Mouse (Mus musculus) stomach, embryonic 15.5 days (tissue): Measurements from ENCODE around the gene Hrk. TPM values are rescaled to one million over a fixed set of nuclear protein-coding genes. Genes with fewer than 3 reads are reported as not detected.

Experiments
- ATAC-seq: fragments of 200-750 bp; cut with Nextera tagmentation; 2 replicates; pipeline ENCODE4 v1.8.0; 2017; ENCODE audit warnings: low read depth, moderate number of reproducible peaks, moderate TSS enrichment; ENCODE audit not compliant: insufficient read depth, low FRiP score
- H3K27ac ChIP-seq: fragments of 300-500 bp; sonication (generic); 2 replicates; pipeline ENCODE4 v1.5.1; 2015; ENCODE audit warnings: mild to moderate bottlenecking, inconsistent platforms
- H3K27me3 ChIP-seq: fragments of 300-500 bp; sonication (generic); replicated peaks from 2 replicates; pipeline ENCODE4 v1.6.1; 2015; ENCODE audit warnings: inconsistent platforms
- H3K36me3 ChIP-seq: fragments of 300-500 bp; sonication (generic); 2 replicates; pipeline ENCODE4 v1.6.1; 2015; ENCODE audit warnings: inconsistent platforms
- H3K4me1 ChIP-seq: fragments of 300-500 bp; sonication (generic); 2 replicates; pipeline ENCODE4 v1.6.1; 2015; ENCODE audit warnings: inconsistent platforms
- H3K4me2 ChIP-seq: fragments of 300-500 bp; sonication (generic); 2 replicates; pipeline ENCODE4 v1.6.1; 2015; ENCODE audit warnings: mild to moderate bottlenecking, inconsistent platforms
- H3K4me3 ChIP-seq: fragments of 300-500 bp; sonication (generic); replicated peaks from 2 replicates; pipeline ENCODE4 v1.5.1; 2015; ENCODE audit warnings: inconsistent platforms
- H3K9ac ChIP-seq: fragments of 300-500 bp; sonication (generic); 2 replicates; pipeline ENCODE4 v1.6.1; 2015; ENCODE audit warnings: inconsistent platforms
- H3K9me3 ChIP-seq: fragments of 300-500 bp; sonication (generic); 2 replicates; pipeline ENCODE4 v1.6.1; 2016; ENCODE audit warnings: inconsistent platforms
- WGBS: fragments of 180-500 bp; shearing (Covaris S2); methylation state at CpG from one replicate; pipeline ENCODE4 v1.1.7; 2015; 5-methylcytosine and 5-hydroxymethylcytosine counted together
- polyA plus RNA-seq: library from polyadenylated mRNA; unstranded; fragments of >200 nt; fragmentation: Nextera tagmentation; extraction: Ambion mirVana; gene quantifications from 2 replicates; pipeline ENCODE4 v1.2.1, GENCODE M21; 2015

Hrk gene
- polyA plus RNA-seq, 1 experiment from 2014 or later, result 0.48 TPM

GRCm38 (mm10) chr5:118188356-118188755 is 23.9 kb downstream of the Hrk start:
- no peaks in the 10 kb centered on the region for H3K36me3 ChIP-seq
- no peak for ATAC-seq
- H3K4me3 ChIP-seq, result no peak overlapping the region
- no peak overlapping the region for H3K9ac ChIP-seq
- no peaks in the 10 kb centered on the region; the same call in 1 of the 2 replicates for H3K4me1 ChIP-seq
- whole genome bisulfite sequencing, result 55% methylated on average over 6 of the region's 6 CpGs
- H3K27ac ChIP-seq, result no peak overlapping the region
- H3K27me3 ChIP-seq, result peaks cover 14% of the 10 kb centered on the region
- H3K9me3 ChIP-seq, result no peaks in the 10 kb centered on the region
- H3K4me2 ChIP-seq, result no peak overlapping the region

DNA sequence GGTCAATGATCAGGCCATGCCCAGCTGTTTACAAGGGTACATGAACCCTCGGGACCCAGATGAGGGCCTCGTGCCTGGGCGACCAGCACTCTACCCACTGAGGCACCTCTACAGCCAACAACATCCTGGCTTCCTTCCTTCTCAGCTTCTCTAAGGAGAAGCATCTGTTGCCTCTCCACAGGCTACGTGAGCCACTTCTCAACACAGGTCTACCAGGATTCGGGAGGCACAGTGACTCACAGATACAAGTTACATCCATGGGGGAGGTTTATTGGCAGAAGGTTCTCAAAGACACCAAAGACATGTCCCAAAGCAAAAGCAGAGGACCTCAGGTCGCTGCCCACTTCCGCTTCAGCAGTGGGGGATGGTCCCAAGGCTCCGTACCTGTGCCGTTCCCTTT is 26.0 kb downstream of the Hrk start:
- no peaks in the 10 kb centered on the region for H3K36me3 ChIP-seq
- H3K27me3 ChIP-seq, result peaks cover 14% of the 10 kb centered on the region
- H3K9me3 ChIP-seq, result no peaks in the 10 kb centered on the region
- no peak overlapping the region for H3K4me3 ChIP-seq
- no peak overlapping the region for H3K27ac ChIP-seq
- no peaks in the 10 kb centered on the region; the same call in 1 of the 2 replicates for H3K4me1 ChIP-seq
- 75% methylated on average over 9 of the region's 9 CpGs for WGBS
- no peak overlapping the region for H3K9ac ChIP-seq
- no peak for ATAC-seq
- no peak overlapping the region for H3K4me2 ChIP-seq

GRCm38 (mm10) chr5:118192221-118192620 is 27.8 kb downstream of the Hrk start:
- Histone ChIP-seq H3K4me1 (no peaks in the 10 kb centered on the region; the same call in 1 of the 2 replicates), H3K36me3 (no peaks in the 10 kb centered on the region), H3K4me2 (no peak overlapping the region), H3K4me3 (no peak overlapping the region), H3K9me3 (no peaks in the 10 kb centered on the region), H3K9ac (no peak overlapping the region), H3K27me3 (peaks cover 14% of the 10 kb centered on the region), H3K27ac (no peak overlapping the region)
- 30% methylated on average over 18 of the region's 18 CpGs for WGBS
- ATAC-seq, result no peak

DNA sequence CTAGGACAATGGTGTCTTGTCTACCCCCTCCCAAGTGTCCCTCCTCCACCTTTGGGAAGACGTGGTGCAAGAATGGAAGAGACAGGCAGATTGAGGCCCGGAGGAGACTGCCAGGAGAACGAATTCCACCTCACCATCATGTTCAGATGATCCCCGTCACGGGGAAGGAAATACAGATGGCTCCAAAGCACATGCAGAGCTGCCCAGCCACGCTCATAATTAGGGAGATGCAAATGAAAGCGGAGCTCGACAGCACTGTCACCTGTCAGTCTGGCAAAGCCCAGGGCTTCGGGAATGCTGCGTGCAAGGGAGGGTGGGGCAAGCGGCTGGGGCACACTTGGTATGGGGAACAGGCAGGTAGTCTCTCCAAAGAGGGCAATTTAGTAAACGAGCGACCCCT is 33.0 kb downstream of the Hrk start:
- Histone ChIP-seq H3K9me3 (no peaks in the 10 kb centered on the region), H3K36me3 (no peaks in the 10 kb centered on the region), H3K4me1 (no peaks in the 10 kb centered on the region), H3K27me3 (no peaks in the 10 kb centered on the region), H3K27ac (no peak overlapping the region), H3K4me3 (no peak overlapping the region), H3K4me2 (no peak overlapping the region), H3K9ac (no peak overlapping the region)
- no peak for ATAC-seq
- 75% methylated on average over 13 of the region's 13 CpGs for WGBS

DNA sequence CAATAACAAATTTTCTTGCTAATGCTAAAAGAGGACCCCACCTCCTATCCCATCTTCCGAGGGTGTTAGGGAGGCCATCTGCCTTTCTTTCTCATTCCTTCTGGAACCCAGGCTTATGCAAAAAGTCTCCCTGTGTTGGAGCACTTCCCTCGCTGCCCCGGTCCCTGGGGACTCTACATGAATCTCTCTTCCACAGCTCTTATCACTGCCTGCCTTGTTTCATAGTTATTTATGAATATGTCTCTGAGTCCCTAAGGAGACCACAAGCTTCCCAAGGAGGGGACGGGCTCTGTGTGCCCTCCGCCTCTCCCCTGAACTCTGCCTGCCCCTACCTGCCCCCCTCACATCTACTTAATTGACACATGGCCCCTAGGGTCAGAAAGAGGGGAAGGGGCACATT is 35.2 kb downstream of the Hrk start:
- Histone ChIP-seq H3K9me3 (no peaks in the 10 kb centered on the region), H3K27ac (no peak overlapping the region), H3K4me3 (no peak overlapping the region), H3K9ac (no peak overlapping the region), H3K27me3 (no peaks in the 10 kb centered on the region), H3K4me1 (no peaks in the 10 kb centered on the region), H3K36me3 (no peaks in the 10 kb centered on the region), H3K4me2 (no peak overlapping the region)
- no peak for ATAC-seq
- 65% methylated on average over 5 of the region's 5 CpGs for WGBS

DNA sequence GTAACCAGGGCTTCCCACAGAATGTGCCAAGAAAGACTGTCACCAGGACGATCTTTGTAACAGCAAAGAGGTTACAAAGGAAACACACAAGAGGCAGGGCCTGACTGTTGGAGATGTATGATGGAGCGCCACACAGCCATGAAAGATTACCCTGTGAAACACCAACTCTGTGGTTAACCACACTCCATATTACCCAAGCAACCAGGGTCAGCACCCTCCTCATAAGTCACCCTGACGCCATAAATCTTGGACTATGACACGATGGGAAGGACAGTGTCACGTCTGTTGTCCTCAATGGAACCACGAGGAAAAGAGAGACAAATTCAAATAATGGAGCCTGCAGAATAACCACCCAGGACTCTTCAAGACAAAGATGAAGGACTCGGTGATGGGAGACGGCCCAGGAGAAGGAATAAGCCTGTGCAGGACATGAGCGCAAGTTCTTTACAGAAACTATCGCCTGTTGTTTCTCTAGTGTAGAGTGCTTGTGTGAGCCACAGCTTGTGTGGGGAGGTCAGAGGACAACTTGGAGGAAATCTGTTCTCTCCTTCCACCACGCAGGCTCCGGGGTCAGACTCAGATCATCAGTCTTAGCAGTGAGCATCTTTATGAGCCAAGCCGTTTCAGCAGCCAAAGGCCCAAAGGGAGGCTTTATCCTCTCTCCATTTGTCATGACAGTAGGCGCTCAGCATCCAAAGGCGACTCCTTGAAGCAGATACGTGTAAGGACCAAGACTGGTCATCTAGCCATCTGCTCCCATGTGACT is 40.4 kb downstream of the Hrk start:
- Histone ChIP-seq H3K36me3 (no peaks in the 10 kb centered on the region), H3K27me3 (no peaks in the 10 kb centered on the region), H3K9ac (no peak overlapping the region), H3K27ac (no peak overlapping the region), H3K9me3 (no peaks in the 10 kb centered on the region), H3K4me3 (no peak overlapping the region), H3K4me2 (no peak overlapping the region), H3K4me1 (no peaks in the 10 kb centered on the region)
- 50% methylated on average over 16 of the region's 16 CpGs for WGBS
- ATAC-seq, result no peak

GRCm38 (mm10) chr5:118205852-118206251 is 41.4 kb downstream of the Hrk start:
- Histone ChIP-seq H3K4me3 (no peak overlapping the region), H3K4me1 (no peaks in the 10 kb centered on the region), H3K27me3 (no peaks in the 10 kb centered on the region), H3K4me2 (no peak overlapping the region), H3K27ac (no peak overlapping the region), H3K9me3 (no peaks in the 10 kb centered on the region), H3K9ac (no peak overlapping the region), H3K36me3 (no peaks in the 10 kb centered on the region)
- ATAC-seq, result no peak
- 81% methylated on average over 8 of the region's 8 CpGs for WGBS

- ATAC-seq, result no peak
- H3K36me3 ChIP-seq, result no peaks in the 10 kb centered on the region
- H3K9me3 ChIP-seq, result no peaks in the 10 kb centered on the region
- peak overlapping the region; percentile 72 for H3K4me2 ChIP-seq
- 21% methylated on average over 5 of the region's 5 CpGs for WGBS
- 0 out of 2 replicates have a peak overlapping the region, but pooled peaks have one; percentile 6 for H3K9ac ChIP-seq
- no peak overlapping the region for H3K27ac ChIP-seq
- H3K4me1 ChIP-seq, result 0 out of 2 replicates have a peak, but pooled peaks cover 5% of the 10 kb centered on the region
- peak overlapping the region; percentile 39 for H3K4me3 ChIP-seq
- H3K27me3 ChIP-seq, result no peaks in the 10 kb centered on the region
Measured at GRCm38 (mm10) chr5:118214012-118214411, 49.6 kb downstream of the Hrk start.

- ATAC-seq, result peak; percentile 75
- Histone ChIP-seq H3K27ac (no peak overlapping the region), H3K9ac (0 out of 2 replicates have a peak overlapping the region, but pooled peaks have one; percentile 6), H3K36me3 (no peaks in the 10 kb centered on the region), H3K4me1 (0 out of 2 replicates have a peak, but pooled peaks cover 5% of the 10 kb centered on the region), H3K4me2 (peak overlapping the region; percentile 72), H3K27me3 (no peaks in the 10 kb centered on the region), H3K4me3 (peak overlapping the region; percentile 39), H3K9me3 (no peaks in the 10 kb centered on the region)
- 4% methylated on average over 24 of the region's 24 CpGs for whole genome bisulfite sequencing
Measured at GRCm38 (mm10) chr5:118214418-118215154, 50.1 kb downstream of the Hrk start.

DNA sequence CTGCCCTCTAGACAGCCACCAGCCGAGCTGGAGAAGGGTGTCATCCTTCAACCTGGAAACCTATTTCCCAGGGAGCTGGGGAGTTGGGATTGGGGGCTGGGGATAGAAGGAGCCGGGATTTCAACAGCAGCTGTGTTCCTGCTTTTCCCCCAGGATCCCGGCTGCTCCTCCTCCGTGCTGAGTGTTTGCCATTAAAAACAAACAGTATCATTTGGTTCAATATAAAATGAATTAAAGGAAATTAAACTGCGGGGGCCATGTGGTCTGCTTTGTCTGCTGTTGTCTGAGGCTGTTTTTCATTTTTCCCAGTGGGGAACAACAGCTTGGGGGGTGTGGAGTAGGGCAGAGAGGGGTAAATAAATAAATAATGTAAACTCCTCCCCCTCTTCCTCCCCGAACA is 53.0 kb downstream of the Hrk start:
- 0 out of 2 replicates have a peak, but pooled peaks cover 5% of the 10 kb centered on the region for H3K4me1 ChIP-seq
- no peaks in the 10 kb centered on the region for H3K9me3 ChIP-seq
- H3K4me2 ChIP-seq, result no peak overlapping the region
- no peak overlapping the region for H3K4me3 ChIP-seq
- H3K27me3 ChIP-seq, result no peaks in the 10 kb centered on the region
- no peak for ATAC-seq
- H3K9ac ChIP-seq, result no peak overlapping the region
- no peak overlapping the region for H3K27ac ChIP-seq
- H3K36me3 ChIP-seq, result no peaks in the 10 kb centered on the region
- WGBS, result 57% methylated on average over 6 of the region's 6 CpGs

DNA sequence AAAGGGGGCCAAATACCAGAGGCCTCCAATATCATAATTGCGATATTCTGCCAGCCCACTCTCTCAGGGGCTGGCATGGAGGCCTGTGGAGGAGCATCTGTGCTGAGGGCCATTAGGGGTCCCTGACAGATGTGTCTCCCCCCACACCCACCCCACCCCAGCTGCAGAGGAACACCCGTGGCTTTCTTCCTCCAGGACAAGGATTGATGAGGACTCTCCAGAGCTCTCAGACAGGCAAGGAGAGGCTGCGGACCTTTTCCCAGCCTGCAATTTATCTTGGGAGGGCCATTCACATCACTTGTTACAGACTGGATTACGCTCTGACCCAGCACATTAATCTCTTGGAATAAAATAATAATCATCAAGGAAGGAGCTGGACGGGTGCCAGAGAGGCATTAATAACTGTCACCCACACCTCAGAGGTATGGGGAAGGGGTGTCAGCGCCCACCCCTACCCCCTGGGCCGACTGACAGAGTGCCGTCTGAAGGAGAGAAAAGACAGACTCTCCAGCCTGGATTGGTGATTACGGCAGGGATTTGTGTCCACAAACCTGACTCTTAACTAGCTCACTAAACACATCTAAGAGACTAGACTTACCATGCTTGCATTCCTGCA is 58.8 kb downstream of the Hrk start:
- Histone ChIP-seq H3K36me3 (no peaks in the 10 kb centered on the region), H3K27ac (no peak overlapping the region), H3K9me3 (no peaks in the 10 kb centered on the region), H3K4me3 (no peak overlapping the region), H3K27me3 (no peaks in the 10 kb centered on the region), H3K4me2 (no peak overlapping the region), H3K9ac (no peak overlapping the region), H3K4me1 (no peaks in the 10 kb centered on the region)
- WGBS, result 24% methylated on average over 9 of the region's 9 CpGs
- ATAC-seq, result no peak
